Mouse (Mus musculus): ENCODE measurements around the gene Zdhhc14. TPM values are rescaled to one million over a fixed set of nuclear protein-coding genes. Genes with fewer than 3 reads are reported as not detected.

Zdhhc14 gene
- total and polyA plus RNA-seq, 3 experiments: 0.34 to 1.3 (median 0.35) TPM

GRCm38 (mm10) chr17:5795369-5795768 lies 303.0 kb downstream of the Zdhhc14 start:
- Histone ChIP-seq H3K9me3 (replicated peaks; ENCODE audit: low read length) (peaks cover 3% of the 10 kb centered on the region), H3K27me3 (replicated peaks) (no peaks in the 10 kb centered on the region), H3K9ac (ENCODE audit: insufficient read depth, low read depth) (no peak overlapping the region), H3K79me2 (replicated peaks; ENCODE audit: control insufficient read depth, extremely low read depth, insufficient read depth, poor library complexity, severe bottlenecking) (no peaks in the 10 kb centered on the region), H3K4me3 (replicated peaks in 1 of 3; ENCODE audit: low read depth in 2 of 3, low read length in 2 of 3, poor library complexity in 1 of 3) (no peak overlapping the region), H3K27ac (ENCODE audit: insufficient read depth, low read depth) (no peak overlapping the region), H3K4me1 (ENCODE audit: control insufficient read depth in 1 of 2, insufficient read depth in 2 of 2) (peaks cover 23 to 39% of the 10 kb centered on the region in 2 experiments), H3K4me2 (ENCODE audit: insufficient read depth, low read depth, poor library complexity, severe bottlenecking) (no peak overlapping the region), H3K36me3 (replicated peaks in 1 of 2; ENCODE audit: control insufficient read depth in 1 of 2, insufficient read depth in 1 of 2, low read length in 1 of 2) (no peaks in the 10 kb centered on the region)
- in situ Hi-C loops (cut with MboI; ENCODE audit: low pct_ligation_motif_present, low pct_unique_long_range_greater_than_20kb, low sequenced_read_pairs): loop anchor here (5.0 to 10.0 kb wide), 4 partner anchors 37 to 209 kb away; no protein-coding TSS in a partner anchor
- no peak for DNase-seq (ENCODE audit: extremely low read depth)
- TF ChIP-seq UBTF (IDR thresholded peaks at IDR 0.05; ENCODE audit: low read depth, low read length) (no peak), MAX (IDR thresholded peaks at IDR 0.05; ENCODE audit: low read length) (no peak), ZC3H11A (IDR thresholded peaks at IDR 0.05; ENCODE audit: low read depth, low read length) (no peak), ZNF384 (IDR thresholded peaks at IDR 0.05; ENCODE audit: low read depth, low read length) (peak; percentile 88), ETS1 (conservative IDR thresholded peaks at IDR 0.05; ENCODE audit: low read depth, low read length) (0 out of 2 replicates have a peak, but pooled peaks have one; percentile 13)
- dilution Hi-C loops (cut with MboI; ENCODE audit: extremely low pct_ligation_motif_present, extremely low pct_unique_long_range_greater_than_20kb, low sequenced_read_pairs): no loop called here

- dilution Hi-C loops (cut with MboI; ENCODE audit: extremely low pct_ligation_motif_present, extremely low pct_unique_long_range_greater_than_20kb, low sequenced_read_pairs) (no loop called here), in situ Hi-C loops (cut with MboI; ENCODE audit: low pct_ligation_motif_present, low pct_unique_long_range_greater_than_20kb, low sequenced_read_pairs) (loop anchor here (5.0 to 10.0 kb wide), 4 partner anchors 36 to 209 kb away; no protein-coding TSS in a partner anchor)
- TF ChIP-seq NELFE (IDR thresholded peaks at IDR 0.05; ENCODE audit: low read depth, low read length) (peak; percentile 81; the same call in 1 of the 2 replicates), POLR2A (IDR thresholded peaks at IDR 0.05; ENCODE audit: low read depth, low read length) (no peak), KAT2A (IDR thresholded peaks at IDR 0.05; ENCODE audit: insufficient replicate concordance, low read length) (no peak), ZC3H11A (IDR thresholded peaks at IDR 0.05; ENCODE audit: low read depth, low read length) (peak; percentile 96), POLR2AphosphoS2 (IDR thresholded peaks at IDR 0.05; ENCODE audit: low read depth, low read length) (no peak), IRF4 (IDR thresholded peaks at IDR 0.05; ENCODE audit: low read depth, low read length) (no peak; the same call in 1 of the 2 replicates), CHD1 (IDR thresholded peaks at IDR 0.05; ENCODE audit: low read depth, low read length) (no peak), GABPA (IDR thresholded peaks at IDR 0.05; ENCODE audit: insufficient replicate concordance, low read depth, low read length) (no peak), MYC (IDR thresholded peaks at IDR 0.05; ENCODE audit: low read depth, low read length) (no peak), PAX5 (IDR thresholded peaks at IDR 0.05; ENCODE audit: low read length) (no peak), MAFK (IDR thresholded peaks at IDR 0.05; ENCODE audit: insufficient replicate concordance, low read length) (no peak), TCF12 (IDR thresholded peaks at IDR 0.05; ENCODE audit: low read depth, low read length) (peak; percentile 16; the same call in 1 of the 2 replicates), BHLHE40 (IDR thresholded peaks at IDR 0.05; ENCODE audit: low read depth, low read length) (no peak), MXI1 (IDR thresholded peaks at IDR 0.05; ENCODE audit: low read depth, low read length) (no peak), EP300 (IDR thresholded peaks at IDR 0.05; ENCODE audit: low read length) (no peak), SIN3A (IDR thresholded peaks at IDR 0.05; ENCODE audit: low read length) (no peak), USF1 (IDR thresholded peaks at IDR 0.05; ENCODE audit: low read depth, low read length) (no peak), ELF1 (IDR thresholded peaks at IDR 0.05; ENCODE audit: low read depth, low read length) (peak; percentile 77), CTCF (conservative IDR thresholded peaks at IDR 0.05 in 1 of 2, IDR thresholded peaks at IDR 0.05 in 1 of 2; ENCODE audit: low read depth in 2 of 2, low read length in 2 of 2) (peak; percentile 74 to 100), SMC3 (IDR thresholded peaks at IDR 0.05; ENCODE audit: low read depth, low read length) (peak; percentile 99), E2F4 (IDR thresholded peaks at IDR 0.05; ENCODE audit: insufficient replicate concordance, low read depth, low read length) (no peak), ZMIZ1 (IDR thresholded peaks at IDR 0.05; ENCODE audit: low read depth, low read length) (no peak), CHD2 (IDR thresholded peaks at IDR 0.05; ENCODE audit: low read length) (no peak), TBP (conservative IDR thresholded peaks at IDR 0.05; ENCODE audit: low read depth, low read length) (no peak), ZKSCAN1 (IDR thresholded peaks at IDR 0.05; ENCODE audit: borderline replicate concordance, low read depth, low read length) (no peak), NRF1 (IDR thresholded peaks at IDR 0.05; ENCODE audit: low read depth, low read length) (no peak), ZNF384 (IDR thresholded peaks at IDR 0.05; ENCODE audit: low read depth, low read length) (no peak), UBTF (IDR thresholded peaks at IDR 0.05; ENCODE audit: low read depth, low read length) (no peak), JUN (IDR thresholded peaks at IDR 0.05; ENCODE audit: insufficient read depth, low read depth, low read length) (no peak), RCOR1 (conservative IDR thresholded peaks at IDR 0.05; ENCODE audit: low read depth, low read length) (no peak), MEF2A (IDR thresholded peaks at IDR 0.05; ENCODE audit: borderline replicate concordance, low read depth, low read length) (peak; percentile 62; the same call in 1 of the 2 replicates)
Measured at GRCm38 (mm10) chr17:5795878-5796277, 303.5 kb downstream of the Zdhhc14 start.

More at GRCm38 (mm10) chr17:5795878-5796277, 303.5 kb downstream of the Zdhhc14 start:
- Histone ChIP-seq H3K9ac (ENCODE audit: insufficient read depth, low read depth) (no peak overlapping the region), H3K9me3 (replicated peaks; ENCODE audit: low read length) (peaks cover 3% of the 10 kb centered on the region), H3K27ac (ENCODE audit: insufficient read depth, low read depth) (no peak overlapping the region), H3K79me2 (replicated peaks; ENCODE audit: control insufficient read depth, extremely low read depth, insufficient read depth, poor library complexity, severe bottlenecking) (no peaks in the 10 kb centered on the region), H3K4me2 (ENCODE audit: insufficient read depth, low read depth, poor library complexity, severe bottlenecking) (no peak overlapping the region), H3K27me3 (replicated peaks) (no peaks in the 10 kb centered on the region), H3K4me1 (ENCODE audit: control insufficient read depth in 1 of 2, insufficient read depth in 2 of 2) (peaks cover 23 to 44% of the 10 kb centered on the region in 2 experiments), H3K36me3 (replicated peaks in 1 of 2; ENCODE audit: control insufficient read depth in 1 of 2, insufficient read depth in 1 of 2, low read length in 1 of 2) (no peaks in the 10 kb centered on the region), H3K4me3 (replicated peaks in 1 of 3; ENCODE audit: low read depth in 2 of 3, low read length in 2 of 3, poor library complexity in 1 of 3) (no peak overlapping the region)
- peak; percentile 93 for DNase-seq (ENCODE audit: extremely low read depth)

Data from CH12.LX (cell line).